Mouse (Mus musculus): ENCODE results near the gene Ppil3.

DNA sequence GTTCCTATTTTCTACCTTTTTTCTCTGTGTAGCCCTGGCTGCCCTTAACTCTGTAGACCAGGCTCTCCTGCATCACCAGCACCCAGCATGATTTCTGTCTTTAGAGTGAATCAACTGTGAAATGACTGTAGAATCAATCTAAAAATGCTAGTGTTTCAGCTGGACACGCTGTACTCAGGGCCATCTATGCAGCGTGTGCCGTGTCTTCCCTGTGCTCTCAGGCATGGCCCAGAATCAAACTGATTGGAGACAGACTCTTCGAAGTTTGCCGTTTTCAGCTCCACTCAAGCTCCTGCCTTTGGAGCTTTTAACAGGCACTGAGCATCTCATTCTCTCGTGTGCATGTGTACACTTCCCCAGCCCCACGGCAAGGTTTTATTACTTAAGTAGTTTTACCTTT, 34.5 kb downstream of the Ppil3 start:
- TF ChIP-seq CTCF (IDR thresholded peaks at IDR 0.05): no peak
- no peak for TF ChIP-seq EP300 (IDR thresholded peaks at IDR 0.05)

All from lung, postnatal 0 days (tissue).